Mouse (Mus musculus): Measurements from ENCODE around the gene Zfp663. TPM values are rescaled to one million over a fixed set of nuclear protein-coding genes. Genes with fewer than 3 reads are reported as not detected.

Gene Zfp663
- polyA plus RNA-seq, 1 experiment from 2014 or later, result 1.2 TPM

GRCm38 (mm10) chr2:165304819-165305218 lies 63.7 kb downstream of the Zfp663 start:
- H3K27ac ChIP-seq, result no peak overlapping the region
- WGBS, result 87% methylated on average over 19 of the region's 19 CpGs
- no peak overlapping the region for H3K9ac ChIP-seq (replicated peaks)
- H3K27me3 ChIP-seq, result no peaks in the 10 kb centered on the region
- H3K36me3 ChIP-seq, result peaks cover 96% of the 10 kb centered on the region
- no peak overlapping the region for H3K4me3 ChIP-seq (replicated peaks)
- no peak overlapping the region for H3K4me2 ChIP-seq
- H3K9me3 ChIP-seq, result peaks cover 7% of the 10 kb centered on the region; the same call in 1 of the 2 replicates
- no peak for ATAC-seq (ENCODE audit: insufficient number of reproducible peaks, insufficient read depth, low FRiP score, low TSS enrichment, low read depth)
- H3K4me1 ChIP-seq (replicated peaks), result no peaks in the 10 kb centered on the region

GRCm38 (mm10) chr2:165303354-165304012 lies 65.0 kb downstream of the Zfp663 start:
- peaks cover 7% of the 10 kb centered on the region; the same call in 1 of the 2 replicates for H3K9me3 ChIP-seq
- no peaks in the 10 kb centered on the region for H3K27me3 ChIP-seq
- peaks cover 96% of the 10 kb centered on the region for H3K36me3 ChIP-seq
- H3K4me2 ChIP-seq, result no peak overlapping the region
- 87% methylated on average over 6 of the region's 6 CpGs for WGBS
- no peak for ATAC-seq (ENCODE audit: insufficient number of reproducible peaks, insufficient read depth, low FRiP score, low TSS enrichment, low read depth)
- H3K4me3 ChIP-seq (replicated peaks), result no peak overlapping the region
- H3K9ac ChIP-seq (replicated peaks), result no peak overlapping the region
- H3K27ac ChIP-seq, result no peak overlapping the region
- H3K4me1 ChIP-seq (replicated peaks), result no peaks in the 10 kb centered on the region

GRCm38 (mm10) chr2:165301409-165301808 lies 67.1 kb downstream of the Zfp663 start:
- H3K4me3 ChIP-seq (replicated peaks), result no peak overlapping the region
- no peak overlapping the region for H3K4me2 ChIP-seq
- no peaks in the 10 kb centered on the region for H3K4me1 ChIP-seq (replicated peaks)
- 64% methylated on average over 3 of the region's 3 CpGs for WGBS
- no peaks in the 10 kb centered on the region for H3K27me3 ChIP-seq
- H3K27ac ChIP-seq, result no peak overlapping the region
- H3K9ac ChIP-seq (replicated peaks), result no peak overlapping the region
- peaks cover 98% of the 10 kb centered on the region for H3K36me3 ChIP-seq
- ATAC-seq (ENCODE audit: insufficient number of reproducible peaks, insufficient read depth, low FRiP score, low TSS enrichment, low read depth), result no peak
- peaks cover 7% of the 10 kb centered on the region; the same call in 1 of the 2 replicates for H3K9me3 ChIP-seq

Other genes starting within 250 kb of the Zfp663 start
- 0.90 and 1.9 TPM in 2 replicates for gene Cdh22, start 133.9 kb downstream of the Zfp663 start, polyA plus RNA-seq (2016; fragmentation: Nextera tagmentation; extraction: Ambion mirVana)
- 47.2 and 48.3 TPM in 2 replicates for gene Slc35c2, start 80.9 kb downstream of the Zfp663 start, polyA plus RNA-seq (2016; fragmentation: Nextera tagmentation; extraction: Ambion mirVana)
- 83.2 and 88.4 TPM in 2 replicates for gene Elmo2, start 42.2 kb downstream of the Zfp663 start, polyA plus RNA-seq (2016; fragmentation: Nextera tagmentation; extraction: Ambion mirVana)
- gene Zfp334, start 19.5 kb upstream of the Zfp663 start, polyA plus RNA-seq (2016; fragmentation: Nextera tagmentation; extraction: Ambion mirVana), result 17.4 and 18.4 TPM in 2 replicates
- gene Ocstamp, start 31.7 kb upstream of the Zfp663 start, polyA plus RNA-seq (2016; fragmentation: Nextera tagmentation; extraction: Ambion mirVana), result not detected in 2 replicates
- 0.06 TPM in 1 of 2 replicates, not detected in the other for gene Slc13a3, start 104.5 kb upstream of the Zfp663 start, polyA plus RNA-seq (2016; fragmentation: Nextera tagmentation; extraction: Ambion mirVana)
- gene Trp53rka, start 124.6 kb upstream of the Zfp663 start, polyA plus RNA-seq (2016; fragmentation: Nextera tagmentation; extraction: Ambion mirVana), result 52.3 and 57.7 TPM in 2 replicates
- 6.3 and 7.1 TPM in 2 replicates for gene Slc2a10, start 135.1 kb upstream of the Zfp663 start, polyA plus RNA-seq (2016; fragmentation: Nextera tagmentation; extraction: Ambion mirVana)
- gene Eya2, start 226.3 kb upstream of the Zfp663 start, polyA plus RNA-seq (2016; fragmentation: Nextera tagmentation; extraction: Ambion mirVana), result 9.7 and 11.2 TPM in 2 replicates